Mouse (Mus musculus): Measurements from ENCODE around the gene Oser1. TPM values are rescaled to one million over a fixed set of nuclear protein-coding genes. Genes with fewer than 3 reads are reported as not detected.
"Not testable (repeated sequence)": the region's sequence is repeated elsewhere in the genome, so short reads cannot be mapped to it uniquely, and the experiment has no call there.

Oser1 gene
- polyA plus RNA-seq, 1 experiment from 2014 or later, result 99.5 TPM

DNA sequence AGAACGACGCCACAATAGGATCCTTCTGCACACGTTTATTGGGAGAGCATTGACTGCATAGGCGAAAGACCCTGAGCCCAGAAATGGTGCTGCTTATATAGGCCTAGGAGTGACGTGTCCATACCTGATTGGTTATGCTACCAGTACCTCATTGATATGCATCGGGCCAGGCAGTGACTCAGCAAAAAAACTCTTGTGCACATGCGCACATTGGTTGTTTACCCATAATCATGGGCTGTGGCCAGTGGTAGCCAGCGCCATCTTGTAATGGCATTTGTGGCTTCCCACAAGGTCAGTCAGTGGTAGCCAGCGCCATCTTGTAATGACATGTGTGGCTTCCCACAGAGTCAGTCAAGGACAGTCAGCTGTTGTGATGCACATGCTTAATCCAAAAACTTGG, 36.8 kb upstream of the Oser1 start:
- H3K4me3 ChIP-seq; H3K4me1 ChIP-seq; DNase-seq (ENCODE audit: low spot score); H3K27ac ChIP-seq (replicated peaks); H3K9me3 ChIP-seq; H3K36me3 ChIP-seq (replicated peaks): not testable (repeated sequence)
- 94% methylated on average over 9 of the region's 9 CpGs for WGBS
- peaks cover 23% of the 10 kb centered on the region for H3K27me3 ChIP-seq (replicated peaks; ENCODE audit: low read depth, poor library complexity, severe bottlenecking)

DNA sequence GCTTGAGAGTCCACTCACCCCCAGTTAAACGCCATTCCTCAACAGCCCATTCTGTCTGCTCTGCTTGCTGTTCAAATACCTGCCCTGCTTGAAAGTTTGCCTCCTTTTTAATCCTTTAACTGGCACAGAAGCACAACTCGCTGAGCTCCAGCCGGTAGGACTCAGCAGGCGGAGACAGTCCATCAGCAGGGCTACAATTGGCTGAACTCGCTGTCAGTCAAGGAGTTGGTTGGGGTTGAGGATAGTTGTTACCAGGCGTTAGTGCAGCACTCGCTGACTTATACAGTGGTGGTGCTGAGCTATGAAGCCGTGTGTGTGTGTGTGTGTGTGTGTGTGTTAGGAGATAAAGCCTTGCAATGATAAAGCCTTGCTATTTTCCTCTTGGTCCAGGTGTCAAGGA, 36.1 kb upstream of the Oser1 start:
- Histone ChIP-seq H3K27me3 (replicated peaks; ENCODE audit: low read depth, poor library complexity, severe bottlenecking) (peaks cover 23% of the 10 kb centered on the region), H3K36me3 (replicated peaks) (no peaks in the 10 kb centered on the region), H3K4me3 (no peak overlapping the region), H3K4me1 (peaks cover 5% of the 10 kb centered on the region; the same call in 1 of the 2 replicates), H3K27ac (replicated peaks) (no peak overlapping the region), H3K9me3 (no peaks in the 10 kb centered on the region)
- DNase-seq (ENCODE audit: low spot score), result no peak
- 90% methylated on average over 8 of the region's 8 CpGs for WGBS

DNA sequence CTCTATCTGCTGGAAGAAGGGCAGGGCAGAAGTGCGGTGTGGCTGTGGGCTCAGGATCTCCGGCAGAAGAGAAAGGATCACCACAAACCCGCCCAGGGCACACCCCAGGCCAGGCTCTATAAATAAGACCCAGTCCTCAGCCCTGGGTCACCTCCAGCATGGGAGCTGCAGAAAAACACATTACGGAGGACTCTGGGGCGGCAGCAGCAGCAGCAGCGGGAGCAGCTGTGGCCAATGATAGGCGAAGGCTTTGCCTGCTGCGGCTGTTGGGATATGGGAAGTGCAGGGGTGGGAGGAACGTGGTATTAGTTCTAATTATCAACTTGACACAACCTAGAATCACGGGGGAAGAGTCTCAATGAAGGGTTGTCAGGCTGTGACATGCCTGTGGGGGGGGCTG, 34.9 kb upstream of the Oser1 start:
- no peak overlapping the region for H3K27ac ChIP-seq (replicated peaks)
- H3K36me3 ChIP-seq (replicated peaks), result no peaks in the 10 kb centered on the region
- no peak for DNase-seq (ENCODE audit: low spot score)
- H3K4me1 ChIP-seq, result peaks cover 1% of the 10 kb centered on the region; the same call in 1 of the 2 replicates
- H3K27me3 ChIP-seq (replicated peaks; ENCODE audit: low read depth, poor library complexity, severe bottlenecking), result peaks cover 23% of the 10 kb centered on the region
- no peak overlapping the region for H3K4me3 ChIP-seq
- WGBS, result 47% methylated on average over 10 of the region's 10 CpGs
- no peaks in the 10 kb centered on the region for H3K9me3 ChIP-seq

DNA sequence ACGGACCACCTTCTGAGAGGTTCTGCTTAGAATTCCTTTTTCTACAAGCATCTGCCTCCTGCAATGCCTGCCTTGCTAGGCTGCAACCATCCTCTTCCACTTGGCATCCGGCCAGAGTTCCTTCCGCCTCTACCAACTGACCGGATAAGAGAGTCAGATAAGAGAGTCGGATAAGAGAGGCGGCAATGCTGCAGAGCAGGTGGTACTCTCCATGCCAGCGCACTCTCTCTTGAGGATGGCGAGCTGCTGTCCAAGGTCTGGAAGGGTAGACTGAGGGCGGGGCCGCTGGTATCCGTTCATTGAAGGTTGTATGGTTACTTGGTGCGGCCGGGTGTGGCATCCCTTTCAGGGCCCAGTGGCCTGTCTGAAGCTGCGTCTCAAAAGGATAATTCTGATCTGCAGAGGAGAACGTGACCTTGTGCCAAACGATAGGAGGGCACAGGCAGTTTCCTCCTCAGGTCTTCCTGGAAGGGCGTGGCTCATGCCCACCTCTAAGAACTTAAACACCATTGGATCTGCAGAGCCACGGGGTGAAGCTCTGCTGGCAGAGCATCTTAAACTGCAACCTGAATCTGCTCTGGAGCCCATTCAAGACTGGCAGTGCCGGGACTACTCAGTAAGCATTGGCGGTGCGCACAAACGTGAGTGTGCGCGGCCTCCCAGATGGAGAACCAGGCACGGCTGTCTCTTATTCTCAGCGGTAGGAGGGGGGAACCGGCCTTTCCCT, 34.2 kb upstream of the Oser1 start:
- DNase-seq (ENCODE audit: low spot score), result no peak
- Histone ChIP-seq H3K9me3 (no peaks in the 10 kb centered on the region), H3K4me1 (no peaks in the 10 kb centered on the region), H3K27ac (replicated peaks) (no peak overlapping the region), H3K36me3 (replicated peaks) (no peaks in the 10 kb centered on the region), H3K27me3 (replicated peaks; ENCODE audit: low read depth, poor library complexity, severe bottlenecking) (peaks cover 23% of the 10 kb centered on the region), H3K4me3 (no peak overlapping the region)
- WGBS, result 55% methylated on average over 27 of the region's 27 CpGs

DNA sequence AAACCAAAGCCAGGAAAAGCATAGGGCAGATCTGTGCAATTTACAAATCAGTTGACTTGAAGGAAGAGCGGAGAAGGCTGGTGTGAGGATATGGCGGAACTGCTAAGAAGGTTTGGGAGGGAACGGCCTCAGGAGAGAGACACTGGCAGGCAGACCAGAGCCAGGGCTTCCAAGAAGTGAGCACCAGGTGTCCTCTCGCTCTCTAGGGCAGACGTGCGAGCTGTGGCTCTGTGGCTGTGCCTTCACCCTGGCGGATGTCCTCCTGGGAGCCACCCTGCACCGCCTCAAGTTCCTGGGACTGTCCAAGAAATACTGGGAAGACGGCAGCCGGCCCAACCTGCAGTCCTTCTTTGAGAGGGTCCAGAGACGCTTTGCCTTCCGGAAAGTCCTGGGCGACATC, 28.9 kb upstream of the Oser1 start:
- 86% methylated on average over 13 of the region's 13 CpGs for WGBS

DNA sequence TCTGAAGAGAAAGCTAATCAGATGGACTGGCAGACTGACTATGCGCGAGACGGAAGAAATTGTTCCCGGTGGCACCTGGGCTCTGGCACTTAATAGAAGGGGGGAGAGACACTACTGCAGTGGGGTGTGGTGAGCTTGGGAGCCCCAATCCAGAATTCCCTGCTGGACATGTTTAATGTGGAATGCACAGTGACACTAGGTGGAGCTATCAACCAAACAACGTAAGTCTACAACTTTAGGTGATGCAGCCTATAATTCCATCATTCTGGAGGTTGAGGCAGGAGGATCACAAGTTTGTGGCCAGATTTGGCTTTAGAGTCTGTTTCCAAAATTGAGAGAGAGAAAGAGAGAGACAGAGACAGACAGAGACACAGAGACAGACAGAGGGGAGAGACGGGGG, 28.2 kb upstream of the Oser1 start:
- no peak for DNase-seq (ENCODE audit: low spot score)
- no peaks in the 10 kb centered on the region for H3K36me3 ChIP-seq (replicated peaks)
- no peaks in the 10 kb centered on the region for H3K9me3 ChIP-seq
- no peaks in the 10 kb centered on the region for H3K4me1 ChIP-seq
- 89% methylated on average over 6 of the region's 6 CpGs for WGBS
- H3K27ac ChIP-seq (replicated peaks), result no peak overlapping the region
- no peaks in the 10 kb centered on the region; the same call in 1 of the 2 replicates for H3K27me3 ChIP-seq (replicated peaks; ENCODE audit: low read depth, poor library complexity, severe bottlenecking)
- H3K4me3 ChIP-seq, result no peak overlapping the region

More for the DNA sequence above, 28.9 kb upstream of the Oser1 start:
- Histone ChIP-seq H3K4me1 (no peaks in the 10 kb centered on the region), H3K4me3 (no peak overlapping the region), H3K27ac (replicated peaks) (no peak overlapping the region), H3K36me3 (replicated peaks) (no peaks in the 10 kb centered on the region), H3K9me3 (no peaks in the 10 kb centered on the region), H3K27me3 (replicated peaks; ENCODE audit: low read depth, poor library complexity, severe bottlenecking) (peaks cover 5% of the 10 kb centered on the region)
- DNase-seq (ENCODE audit: low spot score), result no peak

DNA sequence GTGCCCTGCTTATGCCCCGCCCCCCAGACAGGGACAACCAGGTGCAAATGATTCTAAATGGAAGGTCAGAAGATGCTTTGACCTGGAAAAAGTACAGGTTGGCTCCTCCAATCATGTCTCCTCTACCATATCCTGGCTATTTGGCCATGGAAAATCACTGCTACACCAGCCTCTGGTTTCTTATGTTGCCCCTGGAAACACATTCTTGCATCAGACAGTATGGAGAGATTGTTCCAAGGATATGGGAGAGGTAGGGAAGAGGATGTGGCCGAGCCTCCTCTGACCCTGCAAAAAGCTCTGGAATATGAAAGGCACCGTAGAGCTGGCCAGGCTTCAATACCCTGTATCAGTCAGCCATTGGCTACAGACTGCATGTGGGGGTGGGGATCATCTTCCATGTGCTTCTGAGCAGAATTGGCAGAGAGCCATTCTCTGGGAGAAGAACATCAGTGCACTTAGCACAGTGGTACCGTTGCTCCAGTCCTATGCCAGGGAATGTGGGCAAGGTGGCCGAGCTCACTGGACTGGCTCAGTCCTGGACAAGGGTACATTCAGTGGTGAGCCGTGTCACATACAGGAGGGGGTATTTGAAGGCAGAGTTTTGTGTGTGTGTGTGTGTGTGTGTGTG, 26.3 kb upstream of the Oser1 start:
- no peak for DNase-seq (ENCODE audit: low spot score)
- Histone ChIP-seq H3K27me3 (replicated peaks; ENCODE audit: low read depth, poor library complexity, severe bottlenecking) (no peaks in the 10 kb centered on the region; the same call in 1 of the 2 replicates), H3K4me1 (no peaks in the 10 kb centered on the region), H3K36me3 (replicated peaks) (no peaks in the 10 kb centered on the region), H3K4me3 (no peak overlapping the region), H3K9me3 (no peaks in the 10 kb centered on the region), H3K27ac (replicated peaks) (no peak overlapping the region)
- WGBS, result 82% methylated on average over 6 of the region's 6 CpGs

DNA sequence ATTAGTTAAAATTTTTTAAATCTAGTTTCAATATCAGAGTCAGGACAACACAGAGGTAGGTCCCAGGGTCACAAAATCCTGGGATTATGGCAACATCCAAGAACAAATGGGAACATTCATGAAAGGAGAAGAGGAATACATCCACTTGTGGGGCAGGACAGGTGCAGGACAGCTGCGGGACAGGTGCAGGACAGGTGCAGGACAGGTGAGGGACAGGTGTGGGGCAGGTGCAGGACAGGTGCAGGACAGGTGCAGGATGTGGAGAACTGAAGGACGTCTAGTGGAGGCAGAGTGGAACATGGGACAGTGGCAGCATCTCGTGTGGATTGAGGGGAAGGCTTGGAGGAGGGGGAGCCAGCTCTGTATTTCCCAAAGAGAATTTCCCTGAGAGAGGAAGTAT, 24.8 kb upstream of the Oser1 start:
- DNase-seq (ENCODE audit: low spot score), result no peak
- no peaks in the 10 kb centered on the region for H3K9me3 ChIP-seq
- no peak overlapping the region for H3K27ac ChIP-seq (replicated peaks)
- H3K27me3 ChIP-seq (replicated peaks; ENCODE audit: low read depth, poor library complexity, severe bottlenecking), result no peaks in the 10 kb centered on the region; the same call in 1 of the 2 replicates
- no peaks in the 10 kb centered on the region for H3K4me1 ChIP-seq
- 64% methylated on average over 3 of the region's 3 CpGs for WGBS
- H3K36me3 ChIP-seq (replicated peaks), result no peaks in the 10 kb centered on the region
- H3K4me3 ChIP-seq, result no peak overlapping the region

DNA sequence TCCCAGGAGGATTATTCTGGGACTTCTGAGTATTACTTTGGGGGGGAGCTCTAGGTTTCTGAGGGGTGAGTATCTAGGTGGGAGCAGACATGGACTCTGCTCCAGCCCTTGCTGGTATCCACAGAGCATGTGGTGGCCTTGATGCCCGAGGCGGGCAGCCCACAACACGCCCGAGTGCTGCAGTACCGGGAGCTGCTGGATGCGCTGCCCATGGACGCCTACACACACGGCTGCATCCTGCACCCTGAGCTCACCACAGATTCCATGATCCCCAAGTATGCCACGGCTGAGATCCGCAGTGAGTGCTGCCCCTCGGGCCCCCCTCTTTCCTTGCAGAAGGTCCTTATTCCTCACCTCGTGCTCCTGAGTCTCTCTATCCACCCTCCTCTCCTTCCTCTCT, 22.9 kb upstream of the Oser1 start:
- H3K4me3 ChIP-seq, result no peak overlapping the region
- 85% methylated on average over 12 of the region's 12 CpGs for WGBS
- DNase-seq (ENCODE audit: low spot score), result no peak
- H3K4me1 ChIP-seq, result 0 out of 2 replicates have a peak, but pooled peaks cover 3% of the 10 kb centered on the region
- no peaks in the 10 kb centered on the region for H3K36me3 ChIP-seq (replicated peaks)
- H3K9me3 ChIP-seq, result no peaks in the 10 kb centered on the region
- no peak overlapping the region for H3K27ac ChIP-seq (replicated peaks)
- no peaks in the 10 kb centered on the region; the same call in 1 of the 2 replicates for H3K27me3 ChIP-seq (replicated peaks; ENCODE audit: low read depth, poor library complexity, severe bottlenecking)

DNA sequence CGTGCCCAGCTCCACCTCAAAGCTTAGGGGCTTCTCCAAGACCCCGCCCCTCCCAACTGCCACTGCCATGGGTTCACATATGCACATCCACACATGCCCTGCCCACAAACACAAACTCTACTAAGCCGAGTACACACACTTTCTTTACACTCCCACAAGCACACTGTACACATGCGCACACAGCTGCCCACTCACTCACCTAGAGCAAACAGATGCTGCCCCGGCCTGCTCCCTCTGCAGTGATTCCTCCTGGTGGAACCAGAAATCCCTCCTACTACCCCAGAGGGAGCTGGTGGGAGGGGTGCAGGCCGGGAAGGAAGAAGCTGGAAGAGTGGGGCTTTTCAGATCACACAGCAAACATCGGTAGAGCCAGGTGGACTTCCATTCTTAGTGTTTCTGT, 19.5 kb upstream of the Oser1 start:
- H3K36me3 ChIP-seq (replicated peaks), result no peaks in the 10 kb centered on the region
- H3K4me1 ChIP-seq, result 0 out of 2 replicates have a peak, but pooled peaks cover 5% of the 10 kb centered on the region
- H3K4me3 ChIP-seq, result no peak overlapping the region
- no peaks in the 10 kb centered on the region for H3K9me3 ChIP-seq
- no peak overlapping the region for H3K27ac ChIP-seq (replicated peaks)
- WGBS, result 71% methylated on average over 7 of the region's 7 CpGs
- no peak for DNase-seq (ENCODE audit: low spot score)
- peaks cover 8% of the 10 kb centered on the region for H3K27me3 ChIP-seq (replicated peaks; ENCODE audit: low read depth, poor library complexity, severe bottlenecking)

DNA sequence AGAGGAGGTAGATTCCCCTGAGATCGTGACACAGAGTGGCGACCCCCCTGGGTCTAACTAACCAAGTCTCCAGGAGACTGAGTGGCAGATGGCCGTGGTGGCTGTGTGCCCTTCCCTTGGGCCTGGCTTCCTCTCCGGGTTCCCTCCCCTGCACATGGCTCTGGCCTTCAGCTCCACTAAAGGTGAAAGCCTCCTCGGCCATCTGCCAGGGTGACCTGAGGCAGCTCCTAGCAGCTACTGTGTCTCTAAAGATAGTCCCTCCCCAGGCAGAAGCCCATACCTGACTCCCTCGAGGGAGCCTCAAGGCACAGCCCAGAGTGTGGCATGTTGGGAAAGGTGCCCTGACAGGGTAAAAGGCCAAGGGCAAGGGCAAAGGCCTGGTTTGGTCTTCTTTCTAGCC, 19.0 kb upstream of the Oser1 start:
- Histone ChIP-seq H3K36me3 (replicated peaks) (no peaks in the 10 kb centered on the region), H3K27ac (replicated peaks) (no peak overlapping the region), H3K4me3 (no peak overlapping the region), H3K9me3 (no peaks in the 10 kb centered on the region), H3K4me1 (peaks cover 10% of the 10 kb centered on the region), H3K27me3 (replicated peaks; ENCODE audit: low read depth, poor library complexity, severe bottlenecking) (peaks cover 13% of the 10 kb centered on the region)
- WGBS, result 62% methylated on average over 6 of the region's 6 CpGs
- no peak for DNase-seq (ENCODE audit: low spot score)

DNA sequence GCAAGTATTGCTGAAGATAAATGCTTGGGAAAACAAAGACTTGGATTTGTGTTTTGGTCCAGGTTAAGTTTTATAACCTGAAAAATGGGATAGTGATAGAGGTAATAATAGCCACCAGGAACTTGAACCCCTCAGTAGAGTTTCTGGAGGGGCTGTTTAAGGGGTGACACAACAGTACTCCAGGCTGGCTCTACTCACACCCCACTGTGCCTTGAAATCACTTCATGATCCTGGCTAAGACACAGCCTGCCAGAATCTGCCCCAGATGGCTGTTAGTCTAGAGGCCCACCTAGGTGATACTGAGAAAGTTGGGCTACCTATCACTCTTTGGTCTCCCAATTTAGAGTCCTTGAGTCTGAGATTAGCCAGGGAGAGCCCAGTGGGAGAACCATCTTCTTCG, 15.0 kb upstream of the Oser1 start:
- Histone ChIP-seq H3K4me1 (peaks cover 20% of the 10 kb centered on the region), H3K27ac (replicated peaks) (no peak overlapping the region), H3K36me3 (replicated peaks) (no peaks in the 10 kb centered on the region), H3K9me3 (no peaks in the 10 kb centered on the region), H3K27me3 (replicated peaks; ENCODE audit: low read depth, poor library complexity, severe bottlenecking) (peaks cover 32% of the 10 kb centered on the region), H3K4me3 (peak overlapping the region; percentile 61)
- no peak for DNase-seq (ENCODE audit: low spot score)
- WGBS, result 65% methylated on average over 1 of the region's 1 CpGs

Measured in embryonic facial prominence, embryonic 10.5 days (tissue).